Mouse (Mus musculus): Measurements from ENCODE around the gene Anks1b. TPM values are rescaled to one million over a fixed set of nuclear protein-coding genes. Genes with fewer than 3 reads are reported as not detected.

Anks1b gene
- polyA plus RNA-seq, 1 experiment from 2014 or later = 9.7 TPM

DNA sequence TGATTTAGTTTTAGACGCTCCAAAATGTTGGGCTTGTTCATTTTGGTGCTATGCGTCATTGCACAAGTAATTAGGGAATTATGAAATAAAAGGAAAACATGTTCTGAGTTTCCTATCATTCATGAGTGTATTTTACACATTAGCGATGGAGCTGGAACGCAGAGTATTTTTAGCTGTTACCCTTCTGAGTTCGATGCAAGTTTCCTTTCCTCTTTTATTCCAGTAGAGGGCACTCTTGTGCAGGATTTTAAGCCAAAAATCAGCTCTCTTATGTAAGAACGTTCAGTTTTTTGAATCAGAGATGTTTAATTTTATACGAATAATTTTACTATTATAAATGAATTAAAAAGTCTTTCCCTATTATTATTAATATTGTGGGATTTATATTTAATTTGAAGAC, 208.3 kb downstream of the Anks1b start:
- H3K9me3 ChIP-seq (ENCODE audit: control insufficient read depth, low read length) = no peaks in the 10 kb centered on the region
- WGBS = 31% methylated on average over 7 of the region's 7 CpGs
- H3K4me1 ChIP-seq (ENCODE audit: control insufficient read depth, insufficient read depth, low read length) = no peaks in the 10 kb centered on the region
- H3K4me2 ChIP-seq (ENCODE audit: low read depth) = no peak overlapping the region
- ATAC-seq (ENCODE audit: insufficient read depth, low FRiP score, low TSS enrichment) (no peak), DNase-seq (ENCODE audit: low spot score) (no peak)
- H3K36me3 ChIP-seq (ENCODE audit: control insufficient read depth, insufficient read depth, low read length) = no peaks in the 10 kb centered on the region
- no peaks in the 10 kb centered on the region for H3K27me3 ChIP-seq (ENCODE audit: control insufficient read depth, insufficient read depth, low read length)
- no peak overlapping the region for H3K27ac ChIP-seq (ENCODE audit: low read depth, low read length)
- no peak overlapping the region for H3K4me3 ChIP-seq (ENCODE audit: low read depth, low read length)
- H3K9ac ChIP-seq (ENCODE audit: low read length) = no peak overlapping the region

DNA sequence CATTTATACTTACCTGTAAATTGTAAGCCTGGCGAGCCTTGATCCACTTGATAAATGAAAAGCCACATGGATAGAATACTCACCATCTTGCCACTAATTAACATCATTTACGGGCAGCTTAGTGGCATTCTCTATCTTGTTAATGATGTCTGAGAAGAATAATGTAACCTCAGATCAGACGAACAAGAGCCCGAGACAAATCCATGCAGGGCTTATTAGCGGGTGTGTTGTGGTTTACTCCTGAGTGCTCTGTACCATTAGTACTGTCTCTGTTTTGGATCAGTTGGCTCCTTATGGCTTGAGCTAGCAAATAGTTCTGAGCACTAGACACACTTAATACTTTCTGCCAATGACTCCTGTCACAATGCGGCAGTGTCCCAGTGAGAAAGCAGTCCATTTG, 220.6 kb downstream of the Anks1b start:
- H3K9ac ChIP-seq (ENCODE audit: low read length) = no peak overlapping the region
- H3K4me2 ChIP-seq (ENCODE audit: low read depth) = no peak overlapping the region
- H3K9me3 ChIP-seq (ENCODE audit: control insufficient read depth, low read length) = no peaks in the 10 kb centered on the region
- ATAC-seq (ENCODE audit: insufficient read depth, low FRiP score, low TSS enrichment) = no peak
- DNase-seq (ENCODE audit: low spot score) = no peak
- no peaks in the 10 kb centered on the region for H3K36me3 ChIP-seq (ENCODE audit: control insufficient read depth, insufficient read depth, low read length)
- no peaks in the 10 kb centered on the region for H3K4me1 ChIP-seq (ENCODE audit: control insufficient read depth, insufficient read depth, low read length)
- H3K27me3 ChIP-seq (ENCODE audit: control insufficient read depth, insufficient read depth, low read length) = no peaks in the 10 kb centered on the region
- WGBS = 93% methylated on average over 6 of the region's 6 CpGs
- no peak overlapping the region for H3K4me3 ChIP-seq (ENCODE audit: low read depth, low read length)
- no peak overlapping the region for H3K27ac ChIP-seq (ENCODE audit: low read depth, low read length)

DNA sequence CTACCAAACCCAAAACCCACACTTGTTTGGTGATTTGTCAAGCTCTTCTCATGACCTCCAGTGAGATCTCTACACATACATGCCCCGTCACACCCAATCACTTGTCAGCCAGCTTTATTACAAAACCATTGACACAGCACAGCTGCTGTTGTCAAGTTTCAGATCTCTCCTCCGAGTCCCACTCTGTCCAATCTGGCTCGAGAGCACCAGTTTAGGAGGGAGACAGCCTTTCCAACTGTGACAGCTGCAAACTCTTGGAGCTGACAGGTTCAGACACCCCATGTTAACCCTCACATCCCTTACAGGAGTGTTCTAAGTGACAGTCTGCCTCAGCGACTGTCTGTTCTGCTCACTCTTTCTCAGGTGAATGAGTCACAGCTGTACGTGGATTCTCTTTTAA, 239.4 kb downstream of the Anks1b start:
- ATAC-seq (ENCODE audit: insufficient read depth, low FRiP score, low TSS enrichment) (no peak), DNase-seq (ENCODE audit: low spot score) (no peak)
- H3K27me3 ChIP-seq (ENCODE audit: control insufficient read depth, insufficient read depth, low read length) = no peaks in the 10 kb centered on the region
- H3K36me3 ChIP-seq (ENCODE audit: control insufficient read depth, insufficient read depth, low read length) = no peaks in the 10 kb centered on the region
- H3K4me3 ChIP-seq (ENCODE audit: low read depth, low read length) = no peak overlapping the region
- no peak overlapping the region for H3K4me2 ChIP-seq (ENCODE audit: low read depth)
- no peak overlapping the region for H3K27ac ChIP-seq (ENCODE audit: low read depth, low read length)
- H3K9me3 ChIP-seq (ENCODE audit: control insufficient read depth, low read length) = no peaks in the 10 kb centered on the region
- H3K9ac ChIP-seq (ENCODE audit: low read length) = no peak overlapping the region
- H3K4me1 ChIP-seq (ENCODE audit: control insufficient read depth, insufficient read depth, low read length) = no peaks in the 10 kb centered on the region
- WGBS = 77% methylated on average over 5 of the region's 5 CpGs

GRCm38 (mm10) chr10:90116867-90117266, 243.6 kb downstream of the Anks1b start:
- Histone ChIP-seq H3K9me3 (ENCODE audit: control insufficient read depth, low read length) (no peaks in the 10 kb centered on the region), H3K36me3 (ENCODE audit: control insufficient read depth, insufficient read depth, low read length) (no peaks in the 10 kb centered on the region), H3K27me3 (ENCODE audit: control insufficient read depth, insufficient read depth, low read length) (no peaks in the 10 kb centered on the region), H3K9ac (ENCODE audit: low read length) (no peak overlapping the region), H3K4me3 (ENCODE audit: low read depth, low read length) (no peak overlapping the region), H3K4me2 (ENCODE audit: low read depth) (no peak overlapping the region), H3K27ac (ENCODE audit: low read depth, low read length) (no peak overlapping the region), H3K4me1 (ENCODE audit: control insufficient read depth, insufficient read depth, low read length) (no peaks in the 10 kb centered on the region)
- DNase-seq (ENCODE audit: low spot score) (no peak), ATAC-seq (ENCODE audit: insufficient read depth, low FRiP score, low TSS enrichment) (no peak)
- WGBS = 87% methylated on average over 3 of the region's 3 CpGs

GRCm38 (mm10) chr10:90117836-90118235, 244.5 kb downstream of the Anks1b start:
- WGBS = 91% methylated on average over 2 of the region's 2 CpGs
- Histone ChIP-seq H3K9ac (ENCODE audit: low read length) (no peak overlapping the region), H3K4me3 (ENCODE audit: low read depth, low read length) (no peak overlapping the region), H3K27ac (ENCODE audit: low read depth, low read length) (no peak overlapping the region), H3K9me3 (ENCODE audit: control insufficient read depth, low read length) (no peaks in the 10 kb centered on the region), H3K27me3 (ENCODE audit: control insufficient read depth, insufficient read depth, low read length) (no peaks in the 10 kb centered on the region), H3K36me3 (ENCODE audit: control insufficient read depth, insufficient read depth, low read length) (no peaks in the 10 kb centered on the region), H3K4me1 (ENCODE audit: control insufficient read depth, insufficient read depth, low read length) (no peaks in the 10 kb centered on the region), H3K4me2 (ENCODE audit: low read depth) (no peak overlapping the region)
- no peak for DNase-seq (ENCODE audit: low spot score)
- ATAC-seq (ENCODE audit: insufficient read depth, low FRiP score, low TSS enrichment) = no peak

GRCm38 (mm10) chr10:90137538-90137937, 264.2 kb downstream of the Anks1b start:
- Histone ChIP-seq H3K27ac (ENCODE audit: low read depth, low read length) (no peak overlapping the region), H3K36me3 (ENCODE audit: control insufficient read depth, insufficient read depth, low read length) (no peaks in the 10 kb centered on the region), H3K9me3 (ENCODE audit: control insufficient read depth, low read length) (no peaks in the 10 kb centered on the region), H3K4me1 (ENCODE audit: control insufficient read depth, insufficient read depth, low read length) (no peaks in the 10 kb centered on the region), H3K9ac (ENCODE audit: low read length) (no peak overlapping the region), H3K4me3 (ENCODE audit: low read depth, low read length) (no peak overlapping the region), H3K4me2 (ENCODE audit: low read depth) (no peak overlapping the region), H3K27me3 (ENCODE audit: control insufficient read depth, insufficient read depth, low read length) (no peaks in the 10 kb centered on the region)
- ATAC-seq (ENCODE audit: insufficient read depth, low FRiP score, low TSS enrichment) (no peak), DNase-seq (ENCODE audit: low spot score) (no peak)

DNA sequence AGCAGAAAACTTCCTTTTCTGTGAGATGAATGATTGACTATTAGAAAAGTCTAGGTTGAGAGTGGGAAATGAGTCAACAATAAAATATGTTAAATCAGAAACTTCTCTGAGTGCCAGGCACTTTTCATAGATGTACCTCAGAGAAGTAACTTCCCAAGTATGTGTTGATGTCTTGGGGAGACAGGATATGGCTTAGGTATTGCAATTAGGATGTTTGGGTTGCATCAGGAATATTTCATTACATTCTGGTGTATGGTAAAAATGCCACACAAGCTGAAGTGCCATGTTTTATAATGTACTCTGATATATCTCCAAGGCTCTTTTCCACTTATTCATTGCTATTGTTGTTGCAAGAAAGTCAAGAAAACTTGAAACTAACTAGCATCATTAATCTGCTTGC, 267.6 kb downstream of the Anks1b start:
- Histone ChIP-seq H3K9me3 (ENCODE audit: control insufficient read depth, low read length) (no peaks in the 10 kb centered on the region), H3K4me3 (ENCODE audit: low read depth, low read length) (no peak overlapping the region), H3K4me1 (ENCODE audit: control insufficient read depth, insufficient read depth, low read length) (no peaks in the 10 kb centered on the region), H3K27me3 (ENCODE audit: control insufficient read depth, insufficient read depth, low read length) (no peaks in the 10 kb centered on the region), H3K27ac (ENCODE audit: low read depth, low read length) (no peak overlapping the region), H3K9ac (ENCODE audit: low read length) (no peak overlapping the region), H3K4me2 (ENCODE audit: low read depth) (no peak overlapping the region), H3K36me3 (ENCODE audit: control insufficient read depth, insufficient read depth, low read length) (no peaks in the 10 kb centered on the region)
- ATAC-seq (ENCODE audit: insufficient read depth, low FRiP score, low TSS enrichment) (no peak), DNase-seq (ENCODE audit: low spot score) (no peak)

DNA sequence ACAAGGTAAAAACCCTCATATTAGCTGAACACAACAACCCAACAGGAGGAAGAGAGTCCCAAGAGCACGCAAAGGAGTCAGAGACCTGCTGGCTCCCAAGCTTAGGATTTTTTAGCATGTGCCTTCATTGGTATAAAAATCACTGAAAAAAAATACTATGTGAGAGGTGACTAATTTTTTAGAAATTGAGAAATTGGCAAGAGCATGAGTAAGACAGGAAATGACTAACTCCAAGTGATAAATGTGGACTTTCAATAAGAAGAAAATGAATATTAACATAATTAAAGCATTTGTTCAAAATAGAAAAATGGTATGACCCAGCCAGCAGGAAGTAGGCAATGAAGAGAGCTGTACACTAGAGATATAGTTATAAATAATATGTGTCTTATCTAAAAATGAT, 271.1 kb downstream of the Anks1b start:
- WGBS = 98% methylated on average over 1 of the region's 1 CpGs
- Histone ChIP-seq H3K27me3 (ENCODE audit: control insufficient read depth, insufficient read depth, low read length) (no peaks in the 10 kb centered on the region), H3K9ac (ENCODE audit: low read length) (no peak overlapping the region), H3K27ac (ENCODE audit: low read depth, low read length) (no peak overlapping the region), H3K9me3 (ENCODE audit: control insufficient read depth, low read length) (no peaks in the 10 kb centered on the region), H3K4me1 (ENCODE audit: control insufficient read depth, insufficient read depth, low read length) (no peaks in the 10 kb centered on the region), H3K4me3 (ENCODE audit: low read depth, low read length) (no peak overlapping the region), H3K36me3 (ENCODE audit: control insufficient read depth, insufficient read depth, low read length) (no peaks in the 10 kb centered on the region), H3K4me2 (ENCODE audit: low read depth) (no peak overlapping the region)
- DNase-seq (ENCODE audit: low spot score) (no peak), ATAC-seq (ENCODE audit: insufficient read depth, low FRiP score, low TSS enrichment) (no peak)

- Histone ChIP-seq H3K9me3 (ENCODE audit: control insufficient read depth, low read length) (no peaks in the 10 kb centered on the region), H3K4me1 (ENCODE audit: control insufficient read depth, insufficient read depth, low read length) (no peaks in the 10 kb centered on the region), H3K9ac (ENCODE audit: low read length) (no peak overlapping the region), H3K36me3 (ENCODE audit: control insufficient read depth, insufficient read depth, low read length) (no peaks in the 10 kb centered on the region), H3K27ac (ENCODE audit: low read depth, low read length) (no peak overlapping the region), H3K27me3 (ENCODE audit: control insufficient read depth, insufficient read depth, low read length) (no peaks in the 10 kb centered on the region), H3K4me3 (ENCODE audit: low read depth, low read length) (no peak overlapping the region), H3K4me2 (ENCODE audit: low read depth) (no peak overlapping the region)
- ATAC-seq (ENCODE audit: insufficient read depth, low FRiP score, low TSS enrichment) = no peak
- DNase-seq (ENCODE audit: low spot score) = no peak
Observed at GRCm38 (mm10) chr10:90151510-90151909, 278.2 kb downstream of the Anks1b start.

All from neural tube, embryonic 11.5 days (tissue).